ENCODE assay signal across 9 mouse cellular contexts in the genomic region with DNA sequence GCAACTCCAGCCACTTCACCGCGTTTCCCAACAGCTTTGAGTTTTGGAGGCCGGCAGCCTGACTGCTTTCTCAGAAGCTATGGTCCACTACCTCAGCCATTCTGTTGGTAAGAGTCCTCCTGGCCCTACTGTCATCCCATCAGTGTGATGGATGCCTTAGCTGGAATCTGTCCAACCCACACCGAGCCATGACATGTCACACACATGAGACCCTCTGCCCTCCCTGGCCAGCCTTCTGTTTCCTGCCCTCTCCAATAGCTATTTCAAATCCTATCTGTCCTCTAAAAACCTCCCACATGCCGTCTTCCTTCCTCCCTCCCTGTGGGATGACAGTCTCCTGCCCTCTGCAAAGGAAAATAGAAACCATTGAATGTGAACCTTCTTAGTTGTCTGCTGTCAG. TPM values are rescaled to one million over a fixed set of nuclear protein-coding genes. Genes with fewer than 3 reads are reported as not detected.
A peak's percentile ranks its signal among the peaks of the same experiment; 100 is the strongest.
DNase-seq lines count a peak whose midpoint lies in the region; ATAC-seq and TF ChIP-seq lines count a peak whose summit lies in the region.
"Had no signal": no experiment of that assay in that cellular context is flagged by ENCODE, and none has a peak within 500 bp of the region (broad histone marks: within the 10 kb centered on the region; RNA-seq: fewer than 3 reads in every experiment).

No protein-coding gene starts in this region.

- H3K27me3 ChIP-seq in lung, embryonic 14.5 days (ENCODE audit: insufficient read depth, low read length): no peaks in the 10 kb centered on the region
- H3K27me3 ChIP-seq in hindbrain, postnatal 0 days (ENCODE audit: insufficient read depth, low read length): no peaks in the 10 kb centered on the region
- peaks cover 62% of the 10 kb centered on the region for H3K27me3 ChIP-seq in liver, embryonic 12.5 days (replicated peaks)

- ATAC-seq in lung, embryonic 14.5 days (ENCODE audit: insufficient read depth): no peak
- peak; percentile 27; the same call in 1 of the 2 replicates for ATAC-seq in hindbrain, postnatal 0 days
- ATAC-seq in liver, embryonic 12.5 days: peak; percentile 18; the same call in 1 of the 2 replicates

- no peak overlapping the region for H3K4me3 ChIP-seq in lung, embryonic 14.5 days (ENCODE audit: low read depth, low read length)
- H3K4me3 ChIP-seq in hindbrain, postnatal 0 days (ENCODE audit: low read length): no peak overlapping the region
- H3K4me3 ChIP-seq in liver, embryonic 12.5 days: no peak overlapping the region
- H3K4me3 ChIP-seq: liver, embryonic 13.5 days had no signal

- peaks cover 18% of the 10 kb centered on the region for H3K4me1 ChIP-seq in lung, embryonic 14.5 days (ENCODE audit: insufficient read depth)
- H3K4me1 ChIP-seq in hindbrain, postnatal 0 days (ENCODE audit: insufficient read depth, low read length): peaks cover 24% of the 10 kb centered on the region
- peaks cover 18% of the 10 kb centered on the region; the same call in 1 of the 2 replicates for H3K4me1 ChIP-seq in liver, embryonic 12.5 days

- H3K9ac ChIP-seq in lung, embryonic 14.5 days: no peak overlapping the region
- no peak overlapping the region for H3K9ac ChIP-seq in hindbrain, postnatal 0 days (replicated peaks; ENCODE audit: low read length)
- no peak overlapping the region for H3K9ac ChIP-seq in liver, embryonic 12.5 days
- H3K9ac ChIP-seq: liver, embryonic 13.5 days had no signal

- no peaks in the 10 kb centered on the region for H3K36me3 ChIP-seq in lung, embryonic 14.5 days (ENCODE audit: insufficient read depth)
- no peaks in the 10 kb centered on the region for H3K36me3 ChIP-seq in hindbrain, postnatal 0 days (ENCODE audit: insufficient read depth, low read length)
- no peaks in the 10 kb centered on the region for H3K36me3 ChIP-seq in liver, embryonic 12.5 days
- H3K36me3 ChIP-seq: liver, embryonic 13.5 days had no signal

- peak overlapping the region; percentile 9; the same call in 1 of the 2 replicates for H3K27ac ChIP-seq in lung, embryonic 14.5 days (ENCODE audit: low read depth)
- peak overlapping the region; percentile 68; the same call in 1 of the 2 replicates for H3K27ac ChIP-seq in hindbrain, postnatal 0 days
- no peak overlapping the region; the same call in 1 of the 2 replicates for H3K27ac ChIP-seq in liver, embryonic 12.5 days

- 60% methylated on average over 5 of the region's 5 CpGs for WGBS in lung, embryonic 14.5 days
- 52% methylated on average over 5 of the region's 5 CpGs for WGBS in hindbrain, postnatal 0 days
- 47% methylated on average over 5 of the region's 5 CpGs for WGBS in liver, embryonic 12.5 days (ENCODE audit: insufficient replicate concordance)

- no peak overlapping the region for H3K4me2 ChIP-seq in lung, embryonic 14.5 days
- H3K4me2 ChIP-seq in hindbrain, postnatal 0 days (ENCODE audit: low read depth, low read length): no peak overlapping the region
- H3K4me2 ChIP-seq in liver, embryonic 12.5 days: no peak overlapping the region

- no peaks in the 10 kb centered on the region for H3K9me3 ChIP-seq in lung, embryonic 14.5 days (ENCODE audit: low read depth, low read length)
- H3K9me3 ChIP-seq in hindbrain, postnatal 0 days (ENCODE audit: low read length): no peaks in the 10 kb centered on the region
- H3K9me3 ChIP-seq in liver, embryonic 12.5 days (replicated peaks): no peaks in the 10 kb centered on the region
- H3K9me3 ChIP-seq: liver, embryonic 13.5 days had no signal

- DNase-seq in cerebellum, postnatal 14 days: peak; percentile 46 to 76
- DNase-seq in cerebellum, adult 8-10 months: no peak
- peak; percentile 51 for DNase-seq in lung, embryonic 14.5 days
- DNase-seq in lung, adult 18-20 months: no peak
- peak; percentile 54 for DNase-seq in hindbrain, postnatal 0 days (ENCODE audit: low spot score)
- no peak for DNase-seq in urinary bladder, postnatal 14 days (ENCODE audit: low spot score)
- DNase-seq in layer of hippocampus, adult 11-12 months (ENCODE audit: low spot score): no peak

- no peak for TF ChIP-seq CTCF in lung, embryonic 14.5 days (IDR thresholded peaks at IDR 0.05; ENCODE audit: low read depth)
- no peak for TF ChIP-seq CTCF in hindbrain, postnatal 0 days (IDR thresholded peaks at IDR 0.05; ENCODE audit: low read depth)

RNA-seq across cellular contexts. Expression of a gene that starts 1.2 kb away (rescaled TPM):
- polyA plus RNA-seq in lung, embryonic 14.5 days (2014; fragmentation: Nextera tagmentation; extraction: Ambion mirVana): 0.15 and 0.25 TPM in 2 replicates
- total RNA-seq in hindbrain, postnatal 0 days (2014; rRNA removed): 0.26 and 1.5 TPM in 2 replicates
- polyA plus RNA-seq in hindbrain, postnatal 0 days (2015; fragmentation: Nextera tagmentation; extraction: Ambion mirVana): 0.82 and 0.93 TPM in 2 replicates
- 0.10 TPM in 1 of 2 replicates, not detected in the other for polyA plus RNA-seq in liver, embryonic 12.5 days (2016; fragmentation: Nextera tagmentation; extraction: Ambion mirVana)
- polyA plus RNA-seq: liver, embryonic 13.5 days had no signal

RNA-seq across cellular contexts. Expression of a gene that starts 11.2 kb away (rescaled TPM):
- polyA plus RNA-seq in lung, embryonic 14.5 days (2014; fragmentation: Nextera tagmentation; extraction: Ambion mirVana): 1.5 and 1.7 TPM in 2 replicates
- 6.9 and 8.9 TPM in 2 replicates for total RNA-seq in hindbrain, postnatal 0 days (2014; rRNA removed)
- polyA plus RNA-seq in hindbrain, postnatal 0 days (2015; fragmentation: Nextera tagmentation; extraction: Ambion mirVana): 3.1 and 3.3 TPM in 2 replicates
- 0.16 and 0.23 TPM in 2 replicates for polyA plus RNA-seq in liver, embryonic 12.5 days (2016; fragmentation: Nextera tagmentation; extraction: Ambion mirVana)

RNA-seq across cellular contexts. Expression of a gene that starts 31.7 kb away (rescaled TPM):
- not detected in 2 replicates for polyA plus RNA-seq in lung, embryonic 14.5 days (2014; fragmentation: Nextera tagmentation; extraction: Ambion mirVana)
- total RNA-seq in hindbrain, postnatal 0 days (2014; rRNA removed): not detected in 2 replicates
- polyA plus RNA-seq in hindbrain, postnatal 0 days (2015; fragmentation: Nextera tagmentation; extraction: Ambion mirVana): 0.09 and 0.11 TPM in 2 replicates
- polyA plus RNA-seq in liver, embryonic 12.5 days (2016; fragmentation: Nextera tagmentation; extraction: Ambion mirVana): not detected in 2 replicates
- polyA plus RNA-seq: liver, embryonic 13.5 days had no signal

RNA-seq across cellular contexts. Expression of a gene that starts 49.8 kb away (rescaled TPM):
- polyA plus RNA-seq in lung, embryonic 14.5 days (2014; fragmentation: Nextera tagmentation; extraction: Ambion mirVana): 0.18 TPM in 1 of 2 replicates, not detected in the other
- total RNA-seq in hindbrain, postnatal 0 days (2014; rRNA removed): 0.14 and 0.31 TPM in 2 replicates
- polyA plus RNA-seq in hindbrain, postnatal 0 days (2015; fragmentation: Nextera tagmentation; extraction: Ambion mirVana): 0.71 and 0.76 TPM in 2 replicates
- 0.05 and 0.06 TPM in 2 replicates for polyA plus RNA-seq in liver, embryonic 12.5 days (2016; fragmentation: Nextera tagmentation; extraction: Ambion mirVana)
- polyA plus RNA-seq: liver, embryonic 13.5 days had no signal

Comparison
In these comparisons a context has a peak if more than half of its experiments do, and no peak if none do; other contexts are left out.
1. DNase-seq: peak in cerebellum, postnatal 14 days (2 of 2), lung, embryonic 14.5 days (single experiment) and hindbrain, postnatal 0 days (single experiment); none in cerebellum, adult 8-10 months (single experiment), lung, adult 18-20 months (0 of 2), urinary bladder, postnatal 14 days (single experiment) and layer of hippocampus, adult 11-12 months (single experiment).